Mouse (Mus musculus): ENCODE results near the gene Akirin2. TPM values are rescaled to one million over a fixed set of nuclear protein-coding genes. Genes with fewer than 3 reads are reported as not detected.

Akirin2 gene
- polyA plus RNA-seq (2015; fragmentation: Illumina TruSeq; extraction: RNeasy Lipid Tissue Mini Kit (QIAGEN cat#74804); ENCODE audit: low read depth, low replicate concordance) = 96.3 TPM

DNA sequence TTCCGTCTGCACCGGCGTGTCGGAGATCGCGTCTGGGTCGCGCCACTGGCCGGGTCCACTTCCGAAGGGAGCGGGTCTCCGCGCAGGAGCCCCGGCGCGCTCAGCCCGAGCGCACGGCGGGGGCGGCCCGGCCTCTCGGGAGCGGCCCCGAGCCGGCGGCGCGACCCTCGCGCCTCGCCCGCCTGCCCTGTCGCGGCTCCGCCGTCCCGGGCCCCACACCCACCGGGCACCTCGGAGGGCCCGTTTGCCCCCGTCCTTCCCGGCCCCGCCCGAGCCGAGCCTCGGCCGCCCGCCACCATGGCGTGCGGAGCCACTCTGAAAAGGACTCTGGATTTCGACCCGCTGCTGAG, at the start of gene Akirin2:
Gene Akirin2, plus strand, starts transcription at position 190 of the 350 bp plus-strand sequence.

DNA sequence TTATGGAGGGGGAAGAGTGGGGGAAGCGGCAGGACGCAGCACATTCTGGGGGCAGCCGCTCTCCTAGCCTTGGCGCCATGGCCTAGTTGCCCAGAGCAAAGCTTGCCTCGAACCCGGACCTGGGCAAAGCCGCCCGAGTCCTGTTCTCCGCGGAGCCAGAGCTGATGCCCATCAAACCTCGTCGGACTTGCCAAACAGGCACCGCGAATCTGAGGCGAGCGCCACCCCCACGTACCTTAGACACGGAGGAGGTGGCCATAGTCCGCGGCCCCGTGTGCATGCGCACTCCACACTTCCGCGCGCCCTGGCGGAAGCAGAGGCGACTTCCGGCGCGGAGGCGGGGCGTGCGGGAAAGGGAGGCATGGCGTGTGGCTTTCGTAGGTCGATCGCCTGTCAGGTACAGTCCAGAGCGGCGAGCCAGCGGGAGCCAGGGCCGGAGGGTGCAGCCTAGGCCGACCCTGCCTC, 63.9 kb downstream of the Akirin2 start, which contains the start of the genes Orc3 and Rars2:
Gene Orc3, minus strand, starts transcription at position 315 of the 465 bp plus-strand sequence.
Gene Rars2, plus strand, starts transcription at position 328 of the 465 bp plus-strand sequence.

Other genes starting within 250 kb of the Akirin2 start
- 46.9 TPM for gene Orc3, start 64.0 kb downstream of the Akirin2 start, polyA plus RNA-seq (2015; fragmentation: Illumina TruSeq; extraction: RNeasy Lipid Tissue Mini Kit (QIAGEN cat#74804); ENCODE audit: low read depth, low replicate concordance)
- gene Rars2, start 64.0 kb downstream of the Akirin2 start, polyA plus RNA-seq (2015; fragmentation: Illumina TruSeq; extraction: RNeasy Lipid Tissue Mini Kit (QIAGEN cat#74804); ENCODE audit: low read depth, low replicate concordance) = 23.1 TPM
- 25.2 TPM for gene Slc35a1, start 136.5 kb downstream of the Akirin2 start, polyA plus RNA-seq (2015; fragmentation: Illumina TruSeq; extraction: RNeasy Lipid Tissue Mini Kit (QIAGEN cat#74804); ENCODE audit: low read depth, low replicate concordance)
- gene Cfap206, start 179.3 kb downstream of the Akirin2 start, polyA plus RNA-seq (2015; fragmentation: Illumina TruSeq; extraction: RNeasy Lipid Tissue Mini Kit (QIAGEN cat#74804); ENCODE audit: low read depth, low replicate concordance) = 4.6 TPM
- gene Gm136, start 205.3 kb downstream of the Akirin2 start, polyA plus RNA-seq (2015; fragmentation: Illumina TruSeq; extraction: RNeasy Lipid Tissue Mini Kit (QIAGEN cat#74804); ENCODE audit: low read depth, low replicate concordance) = not detected
- gene Smim8, start 227.5 kb downstream of the Akirin2 start, polyA plus RNA-seq (2015; fragmentation: Illumina TruSeq; extraction: RNeasy Lipid Tissue Mini Kit (QIAGEN cat#74804); ENCODE audit: low read depth, low replicate concordance) = 42.5 TPM